Mouse (Mus musculus) heart, postnatal 0 days (tissue): ENCODE measurements around the gene Bicral.

ENCODE experiments used
- CTCF ChIP-seq: IDR thresholded peaks from 2 replicates; pipeline ENCODE4 v1.5.1; 2016; ENCODE audit warnings: antibody characterized with exemption, control low read depth, low read depth
- EP300 ChIP-seq: IDR thresholded peaks from 2 replicates; pipeline ENCODE4 v1.6.1; 2016; ENCODE audit warnings: antibody characterized with exemption, low read depth

GRCm38 (mm10) chr17:46770546-46770945 lies 87.7 kb downstream of the Bicral start:
- TF ChIP-seq CTCF (no peak), EP300 (no peak)
